Mouse (Mus musculus) liver, postnatal 0 days (tissue): ENCODE measurements at regions not wholly inside any gene's neighbourhood (a gene's known extent, or its start where the extent isn't known, plus 50 kb on each side); places are given as distances from the start of the nearest gene placed in this dataset.

ENCODE experiments used
- ATAC-seq: fragments of 200-750 bp; cut with Nextera tagmentation; 2 replicates; pipeline ENCODE4 v1.8.0; 2017; ENCODE audit warnings: mild to moderate bottlenecking, moderate library complexity
- DNase-seq: peaks from one replicate; pipeline ENCODE4 v3.0.0-alpha.2; 2016
- H3K27ac ChIP-seq: fragments of 300-500 bp; sonication (generic); 2 replicates; pipeline ENCODE4 v1.5.1; 2014; ENCODE audit warnings: antibody characterized with exemption, moderate library complexity, mild to moderate bottlenecking, low read depth
- H3K27me3 ChIP-seq: fragments of 300-500 bp; sonication (generic); 2 replicates; pipeline ENCODE4 v1.6.1; 2014; ENCODE audit warnings: low read length, control low read depth, mixed read lengths; ENCODE audit not compliant: insufficient read depth
- H3K36me3 ChIP-seq: fragments of 300-500 bp; sonication (generic); replicated peaks from 2 replicates; pipeline ENCODE4 v1.6.1; 2014; ENCODE audit warnings: mild to moderate bottlenecking, control low read depth, low read length, moderate library complexity, mixed read lengths; ENCODE audit not compliant: insufficient read depth
- H3K4me1 ChIP-seq: fragments of 300-500 bp; sonication (generic); 2 replicates; pipeline ENCODE4 v1.6.1; 2014; ENCODE audit warnings: antibody characterized with exemption, mild to moderate bottlenecking, control low read depth; ENCODE audit not compliant: insufficient read depth
- H3K4me2 ChIP-seq: fragments of 300-500 bp; sonication (generic); 2 replicates; pipeline ENCODE4 v1.6.1; 2014; ENCODE audit warnings: low read depth, mild to moderate bottlenecking, low read length, moderate library complexity, mixed read lengths
- H3K4me3 ChIP-seq: fragments of 300-500 bp; sonication (generic); 2 replicates; pipeline ENCODE4 v1.5.1; 2014; ENCODE audit warnings: low read depth, low read length
- H3K9ac ChIP-seq: fragments of 300-500 bp; sonication (generic); replicated peaks from 2 replicates; pipeline ENCODE4 v1.6.1; 2014; ENCODE audit warnings: mild to moderate bottlenecking, moderate library complexity
- H3K9me3 ChIP-seq: fragments of 300-500 bp; sonication (generic); 2 replicates; pipeline ENCODE4 v1.6.1; 2016; ENCODE audit warnings: mild to moderate bottlenecking, control low read depth, low read length, mixed read lengths
- CTCF ChIP-seq: sonication (generic); IDR thresholded peaks from 2 replicates; pipeline ENCODE4 v1.5.1; 2016; ENCODE audit warnings: antibody characterized with exemption, low read depth
- EP300 ChIP-seq: IDR thresholded peaks from 2 replicates; pipeline ENCODE4 v1.6.1; 2016; ENCODE audit warnings: antibody characterized with exemption, low read depth, mild to moderate bottlenecking
- WGBS: fragments of 180-500 bp; shearing (Covaris S2); extraction: QIAGEN DNeasy Blood & Tissue Kit; methylation state at CpG from one replicate; pipeline ENCODE4 v1.1.7; 2014; ENCODE audit not compliant: insufficient replicate concordance; 5-methylcytosine and 5-hydroxymethylcytosine counted together

GRCm38 (mm10) chr19:27599639-27600308, 170.1 kb upstream of the Pum3 start:
- no peaks in the 10 kb centered on the region for H3K9me3 ChIP-seq
- no peaks in the 10 kb centered on the region for H3K36me3 ChIP-seq
- H3K9ac ChIP-seq: no peak overlapping the region
- 56% methylated on average over 10 of the region's 10 CpGs for WGBS
- DNase-seq (no peak), ATAC-seq (no peak)
- no peaks in the 10 kb centered on the region for H3K4me1 ChIP-seq
- no peak overlapping the region for H3K4me3 ChIP-seq
- no peaks in the 10 kb centered on the region for H3K27me3 ChIP-seq
- TF ChIP-seq EP300: no peak
- H3K27ac ChIP-seq: no peak overlapping the region
- no peak overlapping the region for H3K4me2 ChIP-seq

- no peak overlapping the region for H3K4me3 ChIP-seq
- TF ChIP-seq EP300 (no peak), CTCF (no peak)
- no peaks in the 10 kb centered on the region for H3K27me3 ChIP-seq
- no peaks in the 10 kb centered on the region for H3K36me3 ChIP-seq
- ATAC-seq: no peak
- DNase-seq: no peak
- 84% methylated on average over 5 of the region's 5 CpGs for WGBS
- H3K9me3 ChIP-seq: no peaks in the 10 kb centered on the region
- H3K9ac ChIP-seq: no peak overlapping the region
- no peak overlapping the region for H3K27ac ChIP-seq
- no peaks in the 10 kb centered on the region for H3K4me1 ChIP-seq
- no peak overlapping the region for H3K4me2 ChIP-seq
These were observed 168.7 kb upstream of the Pum3 start for GRCm38 (mm10) chr19:27598350-27598749.

- H3K9me3 ChIP-seq: no peaks in the 10 kb centered on the region
- no peaks in the 10 kb centered on the region for H3K4me1 ChIP-seq
- no peak for TF ChIP-seq EP300
- TF ChIP-seq CTCF: no peak
- no peak overlapping the region for H3K4me3 ChIP-seq
- H3K36me3 ChIP-seq: no peaks in the 10 kb centered on the region
- WGBS: 82% methylated on average over 6 of the region's 6 CpGs
- ATAC-seq: no peak
- no peak overlapping the region for H3K27ac ChIP-seq
- DNase-seq: no peak
- H3K4me2 ChIP-seq: no peak overlapping the region
- H3K9ac ChIP-seq: no peak overlapping the region
- no peaks in the 10 kb centered on the region for H3K27me3 ChIP-seq
These were observed 155.9 kb upstream of the Pum3 start for GRCm38 (mm10) chr19:27585566-27585965.

DNA sequence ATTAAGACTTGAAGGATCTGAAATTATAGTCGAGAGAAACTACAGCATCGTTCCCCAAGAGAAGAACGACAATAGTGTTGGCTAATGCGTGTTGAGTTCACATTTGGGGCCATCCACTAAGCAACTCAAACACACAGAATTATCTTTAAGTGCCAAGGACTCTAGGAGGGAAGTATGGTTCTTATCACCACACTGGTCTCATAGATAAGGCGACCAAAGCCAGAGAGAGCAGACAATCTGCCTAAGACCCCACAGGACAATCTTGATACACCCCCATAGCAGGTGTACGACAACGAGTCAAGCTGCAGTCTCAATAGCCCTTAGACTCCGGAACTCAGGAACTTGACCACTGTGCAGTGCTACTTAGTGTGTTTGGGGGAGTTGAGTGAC, 152.5 kb upstream of the Pum3 start:
- Histone ChIP-seq H3K9ac (no peak overlapping the region), H3K4me1 (no peaks in the 10 kb centered on the region), H3K4me3 (no peak overlapping the region), H3K27ac (no peak overlapping the region), H3K9me3 (no peaks in the 10 kb centered on the region), H3K27me3 (no peaks in the 10 kb centered on the region), H3K36me3 (no peaks in the 10 kb centered on the region), H3K4me2 (no peak overlapping the region)
- DNase-seq: no peak
- 28% methylated on average over 8 of the region's 8 CpGs for WGBS
- TF ChIP-seq CTCF: no peak
- TF ChIP-seq EP300: no peak
- no peak for ATAC-seq

GRCm38 (mm10) chr19:27581362-27582110, 151.9 kb upstream of the Pum3 start:
- H3K4me1 ChIP-seq: no peaks in the 10 kb centered on the region
- H3K9me3 ChIP-seq: no peaks in the 10 kb centered on the region
- no peak for DNase-seq
- H3K27me3 ChIP-seq: no peaks in the 10 kb centered on the region
- no peak overlapping the region for H3K27ac ChIP-seq
- H3K4me2 ChIP-seq: no peak overlapping the region
- no peak overlapping the region for H3K4me3 ChIP-seq
- no peak overlapping the region for H3K9ac ChIP-seq
- H3K36me3 ChIP-seq: no peaks in the 10 kb centered on the region
- ATAC-seq: no peak
- WGBS: 49% methylated on average over 6 of the region's 6 CpGs
- TF ChIP-seq EP300 (no peak), CTCF (no peak)

DNA sequence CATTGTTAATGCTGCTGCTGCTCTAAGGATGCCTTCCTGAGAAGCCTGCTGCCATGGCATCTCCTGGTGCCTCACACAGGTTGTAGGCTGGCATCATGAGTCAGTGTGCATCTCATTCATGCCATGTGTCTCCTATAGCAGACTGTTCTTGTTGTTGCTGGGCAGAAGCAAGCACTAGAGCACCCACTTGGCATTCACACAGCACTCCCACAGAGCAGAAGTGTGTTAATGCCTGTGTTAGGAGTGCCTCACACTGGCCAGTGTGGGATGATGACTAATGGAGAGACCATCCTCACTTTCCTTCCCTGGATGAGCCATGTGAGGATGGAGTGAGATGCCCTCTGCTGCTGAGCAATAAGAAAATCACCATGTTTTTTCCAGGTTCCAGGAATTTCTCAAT, 146.9 kb upstream of the Pum3 start:
- DNase-seq: no peak
- Histone ChIP-seq H3K9ac (no peak overlapping the region), H3K4me3 (no peak overlapping the region), H3K4me2 (no peak overlapping the region), H3K27me3 (no peaks in the 10 kb centered on the region), H3K4me1 (no peaks in the 10 kb centered on the region), H3K36me3 (no peaks in the 10 kb centered on the region), H3K27ac (no peak overlapping the region), H3K9me3 (no peaks in the 10 kb centered on the region)
- TF ChIP-seq EP300 (no peak), CTCF (no peak)
- ATAC-seq: no peak
